Mouse (Mus musculus) heart, postnatal 0 days (tissue): ENCODE data around the gene Cst8.

Experiments
- CTCF ChIP-seq: IDR thresholded peaks from 2 replicates; pipeline ENCODE4 v1.5.1; 2016; ENCODE audit warnings: antibody characterized with exemption, control low read depth, low read depth
- EP300 ChIP-seq: IDR thresholded peaks from 2 replicates; pipeline ENCODE4 v1.6.1; 2016; ENCODE audit warnings: antibody characterized with exemption, low read depth

GRCm38 (mm10) chr2:148819909-148820308 lies 21.3 kb downstream of the Cst8 start, which contains the start of gene Cst13:
- no peak for TF ChIP-seq CTCF
- no peak for TF ChIP-seq EP300
